Mouse (Mus musculus) 3T3-L1 (cell line): ENCODE data around the gene Gm20498.

Experiments
- DNase-seq: peaks from one replicate; pipeline ENCODE4 v3.0.0-alpha.2; 2015; ENCODE audit warnings: low read depth, low spot score

Gm20498 gene

GRCm38 (mm10) chr12:81332875-81333421 lies 199.8 kb downstream of the Gm20498 start, which contains the start of gene Slc8a3:
Slc8a3 (minus strand) TSS chr12:81333180.
- no peak for DNase-seq

- no peak for DNase-seq
Observed at GRCm38 (mm10) chr12:81331937-81332874, 200.5 kb downstream of the Gm20498 start.

GRCm38 (mm10) chr12:81331046-81331638 lies 201.6 kb downstream of the Gm20498 start:
- no peak for DNase-seq

GRCm38 (mm10) chr12:81324991-81325390 lies 207.7 kb downstream of the Gm20498 start:
- no peak for DNase-seq

- no peak for DNase-seq
Observed at GRCm38 (mm10) chr12:81324116-81324515, 208.6 kb downstream of the Gm20498 start.

- DNase-seq, result no peak
Observed at GRCm38 (mm10) chr12:81321021-81321420, 211.7 kb downstream of the Gm20498 start.

- DNase-seq, result no peak
Observed at GRCm38 (mm10) chr12:81317811-81318210, 214.9 kb downstream of the Gm20498 start.

- DNase-seq, result no peak
Observed at GRCm38 (mm10) chr12:81315953-81316352, 216.8 kb downstream of the Gm20498 start.
